Mouse (Mus musculus) left cerebral cortex, adult 8-10 months (tissue): ENCODE data around the gene Fam122c. TPM values are rescaled to one million over a fixed set of nuclear protein-coding genes. Genes with fewer than 3 reads are reported as not detected.

Experiments used
- DNase-seq, 2 experiments: peaks; one replicate each; pipeline ENCODE4 v3.0.0; 2022; ENCODE audit warnings: low spot score in 2 of 2
- total RNA-seq, 4 experiments: library from RNA; stranded (reverse); gene quantifications; 2 replicates each; pipeline ENCODE4 v1.2.4; 2022

Gene Fam122c
- total RNA-seq, 4 experiments from 2014 or later, result not detected

DNA sequence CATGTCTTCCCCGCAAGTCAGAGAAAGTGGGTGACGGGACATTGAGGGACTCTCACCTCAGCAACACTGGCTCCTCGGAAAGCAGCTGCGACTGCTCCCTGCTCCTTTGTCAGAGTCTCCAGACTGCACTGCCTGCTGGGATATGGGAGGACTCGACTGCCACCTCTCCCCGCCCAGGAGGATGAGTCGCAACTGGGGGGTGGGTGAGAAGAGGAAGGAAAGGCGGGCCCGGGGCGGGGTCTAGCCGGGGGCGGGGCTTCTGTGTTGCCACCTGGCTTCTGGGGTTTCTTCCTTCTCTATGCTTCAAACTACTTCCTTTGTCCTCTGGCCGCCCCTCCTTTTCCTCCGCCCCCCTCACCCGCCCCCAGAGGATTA is 97.1 kb downstream of the Fam122c start, which contains the start of gene Mospd1:
Mospd1 (minus strand) TSS at position 137 of the 375 bp plus-strand sequence.
- peak; percentile 41 to 74 for DNase-seq

Other genes with a start within 250 kb of the Fam122c start
- gene Plac1, start 33.3 kb upstream of the Fam122c start, total RNA-seq, result not detected
- gene Fam122b, start 3.6 kb upstream of the Fam122c start, total RNA-seq, result 1 to 10 TPM; 4.5 to 7.5 (median 5.5) TPM
- 10 to 100 TPM; 13.8 to 16.8 (median 14.2) TPM for gene Mospd1, start 97.1 kb downstream of the Fam122c start, total RNA-seq
- not detected for gene Etd, start 161.5 kb downstream of the Fam122c start, total RNA-seq